Mouse (Mus musculus) left cerebral cortex, postnatal 4 days (tissue): ENCODE data around the gene Yif1b. TPM values are rescaled to one million over a fixed set of nuclear protein-coding genes. Genes with fewer than 3 reads are reported as not detected.
A peak's percentile ranks its signal among the peaks of the same experiment; 100 is the strongest.

Source experiments
- DNase-seq: peaks from one replicate; pipeline ENCODE4 v3.0.0-alpha.2; 2022
- intact Hi-C: fragments of 180-260 bp; cut with DNase I; formaldehyde crosslinking; loops from one replicate; pipeline ENCODE4 v1.15.1; 2025
- total RNA-seq, 2 experiments: library from RNA; stranded (reverse); gene quantifications; 2 replicates each; pipeline ENCODE4 v1.2.3; 2021

Yif1b gene
- total RNA-seq, 2 experiments from 2014 or later: 35.9 to 38.1 TPM

DNA sequence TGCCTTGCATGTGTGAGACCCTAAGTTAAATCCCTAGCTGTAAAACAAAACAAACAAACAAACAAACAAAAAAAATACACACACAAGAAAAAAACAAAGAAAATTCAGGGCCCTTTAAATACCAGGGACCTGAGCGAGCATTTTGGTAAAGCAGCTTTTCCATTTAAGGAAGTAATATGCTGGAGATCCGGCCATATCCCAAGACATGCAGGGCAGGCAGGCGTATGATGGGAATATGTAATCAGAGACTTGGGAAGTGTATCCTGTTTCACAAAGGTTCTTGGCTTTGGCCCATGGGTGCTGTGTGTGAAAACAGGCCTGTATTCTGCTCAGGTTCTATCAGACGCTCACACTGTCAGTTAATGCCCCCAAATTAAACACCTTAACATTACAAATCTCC lies 39.4 kb downstream of the Yif1b start:
- no peak for DNase-seq
- intact Hi-C loops: no loop called here

DNA sequence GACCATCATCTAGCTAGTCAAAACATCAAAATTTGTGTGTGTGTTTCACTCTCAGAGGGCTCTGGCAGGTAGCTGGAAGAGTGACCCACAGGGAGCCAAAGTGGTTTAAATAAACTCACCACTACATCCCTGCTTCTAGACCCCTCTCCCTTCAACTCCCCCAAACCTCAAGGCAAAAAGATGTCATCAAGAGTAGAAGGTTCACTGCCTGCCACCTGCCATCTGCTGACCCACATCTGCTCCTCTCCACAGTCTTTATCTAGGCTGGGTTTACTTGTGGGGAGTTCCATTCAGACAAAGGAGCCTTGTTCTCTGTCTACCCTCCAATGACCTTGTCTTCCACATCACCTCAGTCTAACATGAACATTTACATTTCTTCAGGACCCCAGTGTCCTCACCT lies 41.1 kb downstream of the Yif1b start:
- intact Hi-C loops: no loop called here

GRCm38 (mm10) chr7:29279924-29280323 lies 41.8 kb downstream of the Yif1b start:
- DNase-seq: no peak
- intact Hi-C loops: no loop called here

More for the DNA sequence above, 41.1 kb downstream of the Yif1b start:
- DNase-seq: no peak

DNA sequence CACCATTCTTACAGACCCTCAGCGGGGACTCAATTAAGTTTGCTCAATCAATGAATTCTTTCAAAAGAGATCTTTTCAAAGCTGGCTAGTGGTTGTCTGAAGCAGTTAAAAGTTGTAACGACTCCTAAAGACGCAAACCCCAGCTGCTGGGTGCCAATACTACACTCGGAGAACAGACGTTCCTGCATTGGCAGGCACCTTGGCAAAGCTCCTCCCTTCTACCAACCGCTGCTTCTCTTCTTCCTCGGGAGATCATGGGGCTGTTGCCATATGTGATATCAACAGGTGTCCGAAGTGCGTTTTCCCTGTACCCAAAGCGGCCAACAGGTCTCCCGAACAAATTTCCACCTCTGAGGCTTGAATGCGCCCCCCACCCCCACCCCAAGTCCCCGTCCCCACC lies 42.7 kb downstream of the Yif1b start:
- intact Hi-C loops: no loop called here
- DNase-seq: no peak

DNA sequence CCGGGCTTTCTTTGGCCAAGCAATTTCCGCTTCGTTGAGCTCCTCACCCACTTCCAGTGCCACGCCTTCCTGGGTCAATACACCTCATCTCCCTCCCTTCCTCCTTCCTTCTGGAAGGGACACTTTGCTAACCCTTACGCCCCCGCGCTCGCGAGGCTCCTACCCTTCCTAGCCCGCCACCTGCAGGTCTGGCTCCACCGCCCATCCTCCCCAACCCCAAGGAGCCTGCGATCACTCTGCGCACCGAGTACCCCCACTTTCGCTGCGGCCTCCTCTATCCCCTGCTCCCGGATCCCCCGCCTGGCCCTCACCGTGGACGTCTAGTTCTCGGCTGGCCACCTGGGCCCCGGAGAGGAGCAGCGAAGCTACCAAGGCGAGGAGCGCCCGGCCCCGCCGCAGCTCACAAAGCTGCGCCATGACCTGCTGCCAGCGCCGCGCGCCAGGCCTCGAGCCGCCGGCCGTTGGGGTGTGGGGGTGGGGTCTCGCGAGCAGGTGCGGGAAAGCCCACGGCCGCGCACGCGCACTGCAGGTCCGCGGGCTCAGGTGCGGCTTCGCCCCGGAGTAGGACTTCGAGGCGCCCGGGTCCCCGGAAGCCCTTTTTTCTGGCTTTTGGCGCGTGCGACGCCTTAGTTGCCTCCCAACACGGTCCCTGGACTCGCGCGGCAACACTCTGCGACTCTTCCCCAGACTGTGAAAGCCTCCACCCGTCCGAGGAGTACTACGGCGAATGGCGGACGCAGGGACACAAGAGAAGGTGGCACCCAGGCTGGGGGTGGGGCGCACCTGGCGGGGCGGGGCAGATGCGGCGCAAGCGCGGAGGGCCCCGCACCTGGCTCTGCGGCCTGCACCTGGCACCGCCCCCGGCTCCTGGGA lies 43.3 kb downstream of the Yif1b start, which contains the start of gene Spint2:
Spint2 (minus strand) TSS at position 712 of the 873 bp plus-strand sequence.
- intact Hi-C loops: no loop called here
- DNase-seq: peak; percentile 60

DNA sequence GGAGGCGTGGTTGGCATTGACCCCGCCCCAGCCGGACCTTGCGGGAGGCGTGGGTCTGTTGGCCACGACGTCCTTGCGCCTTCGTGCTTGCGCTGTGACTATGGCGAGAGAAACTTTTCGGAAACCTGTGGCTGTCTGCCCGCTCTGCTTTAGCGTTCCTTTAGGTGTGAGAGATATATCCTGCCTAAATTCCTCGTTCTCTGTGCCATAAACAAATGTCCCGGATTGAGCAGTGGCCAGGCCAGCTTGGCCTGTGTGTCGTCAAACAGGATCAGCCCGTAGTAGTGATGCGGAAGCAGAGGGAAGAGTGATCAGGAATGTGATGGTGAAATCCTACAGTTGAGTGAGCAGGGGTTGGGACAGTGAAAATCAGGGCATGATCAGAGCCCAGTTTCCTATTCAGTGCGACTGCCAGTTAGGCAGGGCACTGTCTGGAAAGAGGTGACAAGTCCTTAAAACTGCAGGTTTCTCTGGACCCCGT lies 44.0 kb downstream of the Yif1b start:
- DNase-seq: no peak
- intact Hi-C loops: no loop called here

DNA sequence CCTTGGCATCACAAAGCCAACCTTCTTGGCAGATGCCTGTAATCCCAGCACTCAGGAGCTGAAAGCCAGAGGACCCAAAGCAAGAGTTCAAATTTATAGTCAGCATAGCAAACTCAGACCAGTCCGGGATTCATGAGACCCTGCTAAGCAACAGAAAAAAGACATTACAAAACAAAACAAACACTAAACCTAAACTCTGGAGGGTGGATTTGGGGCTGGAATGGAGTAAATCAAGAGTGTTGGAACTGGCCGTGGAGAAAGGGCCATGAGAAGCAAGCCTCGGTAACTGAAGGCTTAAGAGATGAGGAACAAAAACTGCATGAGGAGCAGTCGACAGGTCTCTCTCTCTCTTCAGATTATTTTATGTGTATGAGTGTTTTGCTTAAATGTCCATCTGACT lies 45.7 kb downstream of the Yif1b start:
- intact Hi-C loops: no loop called here

GRCm38 (mm10) chr7:29284523-29284922 lies 46.4 kb downstream of the Yif1b start:
- DNase-seq: no peak
- intact Hi-C loops: no loop called here

More for the DNA sequence above, 45.7 kb downstream of the Yif1b start:
- DNase-seq: no peak

- intact Hi-C loops: loop anchor here (5.0 kb wide), 1 partner anchor 235 kb away; no protein-coding TSS in a partner anchor
These were observed 49.4 kb downstream of the Yif1b start for GRCm38 (mm10) chr7:29287481-29287880.

GRCm38 (mm10) chr7:29288079-29288478 lies 50.0 kb downstream of the Yif1b start:
- intact Hi-C loops: loop anchor here (5.0 kb wide), 1 partner anchor 236 kb away; no protein-coding TSS in a partner anchor
- no peak for DNase-seq

More at GRCm38 (mm10) chr7:29287481-29287880, 49.4 kb downstream of the Yif1b start:
- no peak for DNase-seq

DNA sequence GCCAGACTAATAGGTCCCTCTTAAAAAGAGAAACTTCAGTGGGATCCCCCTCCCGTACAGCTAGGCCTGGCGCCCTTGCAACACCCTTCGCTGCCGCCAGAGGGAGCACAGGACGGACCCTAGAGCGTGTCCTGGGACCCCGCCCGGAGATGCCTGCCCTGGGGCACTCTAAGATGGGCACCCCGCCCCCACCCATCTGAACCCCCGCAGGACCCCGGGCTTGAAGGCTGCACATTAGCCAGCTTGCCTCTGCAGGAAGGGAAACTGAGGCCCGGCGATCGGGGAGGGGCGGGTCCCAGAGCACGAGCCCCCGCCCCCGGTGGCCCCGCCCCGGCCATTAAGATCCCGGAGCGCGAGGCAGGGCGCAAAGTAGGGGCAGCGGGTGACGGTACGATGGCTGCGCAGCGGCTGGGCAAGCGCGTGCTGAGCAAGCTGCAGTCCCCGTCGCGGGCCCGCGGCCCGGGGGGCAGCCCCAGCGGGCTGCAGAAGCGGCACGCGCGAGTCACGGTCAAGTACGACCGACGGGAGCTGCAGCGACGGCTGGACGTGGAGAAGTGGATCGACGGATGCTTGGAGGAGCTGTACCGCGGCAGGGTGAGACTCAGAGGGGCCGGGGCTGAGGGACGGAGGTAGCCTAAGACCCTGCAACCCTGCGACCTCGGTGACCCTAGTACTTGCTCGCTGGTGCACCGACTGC lies 51.0 kb downstream of the Yif1b start, which contains the start of gene Ppp1r14a:
Ppp1r14a (plus strand) TSS at position 367 of the 697 bp plus-strand sequence.
- peak; percentile 83 for DNase-seq
- intact Hi-C loops: loop anchor here (5.0 kb wide), 1 partner anchor 237 kb away; no protein-coding TSS in a partner anchor

DNA sequence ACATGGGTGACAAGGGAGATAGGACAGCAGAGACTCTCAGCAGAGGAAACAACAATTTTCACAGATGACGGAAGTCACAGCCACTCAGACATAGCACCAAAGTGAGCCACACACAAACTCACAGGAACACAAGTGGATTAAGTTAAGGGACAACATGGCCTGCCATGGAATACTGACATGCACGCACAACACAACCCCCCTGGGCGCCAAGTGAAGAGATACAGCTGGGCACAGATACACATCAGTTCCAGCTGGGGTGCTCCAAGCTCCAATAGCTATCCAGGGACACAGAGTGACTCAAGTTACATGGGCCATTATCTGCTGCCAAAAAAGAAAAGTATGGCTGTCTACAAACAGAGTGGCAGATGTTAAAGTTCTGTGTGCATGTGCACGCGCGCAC lies 51.7 kb downstream of the Yif1b start:
- DNase-seq: no peak
- intact Hi-C loops: loop anchor here (5.0 to 10.0 kb wide), 2 partner anchors 45 to 238 kb away; partner anchors contain the start of gene 2200002D01Rik

- DNase-seq: peak; percentile 67
- intact Hi-C loops: loop anchor here (10.0 kb wide), 1 partner anchor 46 kb away; the partner anchor contains the start of gene 2200002D01Rik
These were observed 52.8 kb downstream of the Yif1b start for GRCm38 (mm10) chr7:29290691-29291485.

- peak; percentile 82 for DNase-seq
- intact Hi-C loops: loop anchor here (10.0 kb wide), 1 partner anchor 47 kb away; the partner anchor contains the start of gene 2200002D01Rik
These were observed 53.7 kb downstream of the Yif1b start for GRCm38 (mm10) chr7:29291616-29292457.

GRCm38 (mm10) chr7:29292458-29293098 lies 54.4 kb downstream of the Yif1b start:
- DNase-seq: peak; percentile 64
- intact Hi-C loops: loop anchor here (10.0 kb wide), 1 partner anchor 48 kb away; the partner anchor contains the start of gene 2200002D01Rik

DNA sequence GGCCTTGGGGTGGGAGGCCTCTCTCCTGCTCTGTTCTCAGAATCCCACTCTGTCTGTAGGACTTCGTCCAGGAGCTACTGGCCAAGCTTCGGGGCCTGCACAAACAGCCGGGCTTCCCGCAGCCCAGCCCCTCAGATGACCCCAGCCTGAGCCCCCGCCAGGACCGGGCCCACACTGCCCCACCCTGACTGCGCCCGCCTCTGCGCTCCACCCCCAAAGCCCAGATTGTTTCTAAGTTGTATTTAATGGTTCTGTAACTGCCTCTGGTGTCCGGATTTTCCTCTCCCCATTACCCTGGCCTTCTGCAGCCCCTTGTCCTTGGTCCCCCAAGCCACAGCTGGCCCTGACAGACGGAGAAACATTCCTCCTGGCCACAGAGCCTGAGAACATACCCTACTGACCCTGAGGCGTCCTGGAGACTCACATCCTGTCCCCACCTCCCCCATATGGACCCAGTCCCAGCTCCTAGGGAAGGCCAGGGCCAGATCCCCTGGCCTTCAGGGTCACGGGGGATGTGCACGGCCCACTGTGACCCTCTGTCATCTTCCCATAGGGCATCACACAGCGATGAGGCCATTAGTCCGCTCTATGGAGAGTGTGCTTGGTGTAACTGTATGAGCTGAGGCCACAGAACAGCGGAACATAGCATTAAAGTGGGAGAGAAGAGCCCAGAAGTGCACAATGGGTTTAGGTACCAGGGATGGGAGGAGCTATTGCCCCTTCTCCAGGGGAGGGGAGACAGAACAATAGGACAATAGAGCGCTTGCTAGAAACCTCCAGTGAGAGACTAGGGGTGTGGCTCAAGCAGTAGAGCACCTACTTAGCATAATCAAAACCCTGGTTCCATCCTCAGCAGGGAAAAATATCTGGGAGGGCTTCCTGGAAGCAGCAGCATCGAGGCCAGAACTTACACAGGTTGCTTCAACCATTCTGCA lies 55.3 kb downstream of the Yif1b start:
- intact Hi-C loops: loop anchor here (10.0 kb wide), 1 partner anchor 49 kb away; the partner anchor contains the start of gene 2200002D01Rik
- DNase-seq: no peak

DNA sequence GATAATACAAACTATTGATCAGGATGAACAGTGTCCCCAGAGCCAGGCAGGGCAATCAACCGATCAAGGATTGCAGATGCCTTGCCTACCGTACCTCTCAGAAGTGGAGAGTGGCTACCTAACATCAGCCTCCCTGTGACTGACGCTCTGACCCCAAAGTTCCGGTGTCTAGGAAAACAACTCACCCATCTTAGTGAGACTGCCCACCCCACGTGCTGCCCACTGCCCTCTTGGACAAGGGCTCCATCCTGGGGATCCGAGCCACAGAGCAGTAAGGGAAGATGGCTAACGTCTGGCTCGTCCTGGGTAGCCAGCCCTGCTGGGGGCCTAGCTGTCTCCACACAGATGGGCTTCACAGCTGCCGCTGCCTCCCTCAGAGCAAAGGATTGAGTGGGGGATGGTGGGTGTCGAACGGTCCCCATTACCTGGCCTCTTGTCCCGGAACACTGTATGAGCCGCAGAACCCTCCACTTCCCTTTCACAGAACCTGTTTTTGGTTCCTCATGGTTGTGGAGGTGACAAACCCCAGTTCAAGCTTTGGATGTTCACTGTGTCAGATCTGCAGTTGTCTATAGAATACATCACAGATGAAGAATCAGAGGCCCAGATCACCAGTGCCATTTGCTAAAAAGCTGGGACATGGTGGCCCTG lies 56.1 kb downstream of the Yif1b start:
- intact Hi-C loops: loop anchor here (10.0 kb wide), 1 partner anchor 49 kb away; the partner anchor contains the start of gene 2200002D01Rik

More for the DNA sequence above, 56.1 kb downstream of the Yif1b start:
- no peak for DNase-seq
